Mouse (Mus musculus) naive thymus-derived CD4-positive, alpha-beta T cell, adult 2 months (primary cell): ENCODE results near the gene Slc38a1.
"Not testable (repeated sequence)": the region's sequence is repeated elsewhere in the genome, so short reads cannot be mapped to it uniquely, and the experiment has no call there.

Source experiments
- DNase-seq: peaks from one replicate; pipeline ENCODE4 v3.0.0-alpha.2; 2011; ENCODE audit warnings: low read depth

Gene Slc38a1

GRCm38 (mm10) chr15:96657576-96658274 is 15.0 kb upstream of the Slc38a1 start:
- DNase-seq = no peak

GRCm38 (mm10) chr15:96655514-96655913 is 12.8 kb upstream of the Slc38a1 start:
- peak; percentile 57 for DNase-seq

GRCm38 (mm10) chr15:96654714-96655113 is 12.0 kb upstream of the Slc38a1 start:
- DNase-seq = peak; percentile 76

- DNase-seq = no peak
These were observed 10.3 kb upstream of the Slc38a1 start for GRCm38 (mm10) chr15:96653011-96653410.

- no peak for DNase-seq
These were observed 9.8 kb upstream of the Slc38a1 start for GRCm38 (mm10) chr15:96652531-96652930.

GRCm38 (mm10) chr15:96647376-96647775 is 4.7 kb upstream of the Slc38a1 start:
- no peak for DNase-seq

- DNase-seq = peak; percentile 76
These were observed 785 bp downstream of the Slc38a1 start for GRCm38 (mm10) chr15:96641821-96642435.

- DNase-seq = peak; percentile 79
These were observed 1.4 kb downstream of the Slc38a1 start for GRCm38 (mm10) chr15:96641111-96641820.

- peak; percentile 87 for DNase-seq
These were observed 2.3 kb downstream of the Slc38a1 start for GRCm38 (mm10) chr15:96640291-96640985.

GRCm38 (mm10) chr15:96639630-96640029 is 3.1 kb downstream of the Slc38a1 start:
- DNase-seq = peak; percentile 53

GRCm38 (mm10) chr15:96638656-96639055 is 4.1 kb downstream of the Slc38a1 start:
- DNase-seq = no peak

GRCm38 (mm10) chr15:96638173-96638572 is 4.5 kb downstream of the Slc38a1 start:
- peak; percentile 94 for DNase-seq

- no peak for DNase-seq
These were observed 7.9 kb downstream of the Slc38a1 start for GRCm38 (mm10) chr15:96634670-96635405.

- no peak for DNase-seq
These were observed 10.5 kb downstream of the Slc38a1 start for GRCm38 (mm10) chr15:96632201-96632600.

- no peak for DNase-seq
These were observed 11.5 kb downstream of the Slc38a1 start for GRCm38 (mm10) chr15:96631107-96631718.

GRCm38 (mm10) chr15:96628256-96628655 is 14.5 kb downstream of the Slc38a1 start:
- no peak for DNase-seq

GRCm38 (mm10) chr15:96626871-96627270 is 15.8 kb downstream of the Slc38a1 start:
- DNase-seq = no peak

- not testable (repeated sequence) for DNase-seq
These were observed 17.7 kb downstream of the Slc38a1 start for GRCm38 (mm10) chr15:96625012-96625411.

- no peak for DNase-seq
These were observed 20.3 kb downstream of the Slc38a1 start for GRCm38 (mm10) chr15:96622376-96622775.

GRCm38 (mm10) chr15:96621686-96622085 is 21.0 kb downstream of the Slc38a1 start:
- no peak for DNase-seq

- DNase-seq = no peak
These were observed 25.2 kb downstream of the Slc38a1 start for GRCm38 (mm10) chr15:96617555-96617954.
